Mouse (Mus musculus): ENCODE data around the gene Gins1.
"Not testable (repeated sequence)": the region's sequence is repeated elsewhere in the genome, so short reads cannot be mapped to it uniquely, and the experiment has no call there.

Gene Gins1

DNA sequence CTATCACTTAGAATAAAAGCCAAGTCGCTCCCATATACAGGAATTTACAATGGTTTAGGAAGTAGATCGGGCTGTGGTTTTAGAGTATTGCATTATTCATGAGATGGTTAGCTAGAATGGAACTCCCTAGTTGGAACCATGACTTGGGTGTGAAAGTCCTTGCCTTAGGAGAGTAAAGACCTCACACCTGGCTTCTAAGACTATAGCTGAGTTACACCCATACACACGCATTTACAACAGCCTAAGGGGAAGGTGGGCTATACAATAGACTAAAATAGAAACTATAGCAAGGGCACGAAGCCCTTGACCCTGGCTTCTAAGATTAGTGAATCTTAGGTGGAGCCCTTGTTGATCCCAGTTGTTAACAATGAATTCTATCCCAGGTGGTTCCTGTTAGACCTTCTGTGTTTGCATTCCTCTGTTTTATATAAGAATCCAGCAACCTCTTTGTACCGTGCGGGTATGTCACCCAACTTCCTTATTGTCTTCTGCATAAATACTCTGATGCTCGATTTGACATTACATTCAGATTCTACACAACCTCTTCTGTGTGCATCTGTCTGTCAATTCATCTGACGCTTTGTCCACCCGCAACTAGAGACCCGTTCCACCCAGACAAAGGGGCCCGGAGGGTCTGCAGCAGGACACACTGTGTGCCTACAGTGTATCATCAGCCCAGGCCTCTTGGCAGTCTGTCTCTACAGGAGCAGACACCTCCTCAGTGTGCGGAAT lies 42.8 kb downstream of the Gins1 start:
- in situ Hi-C loops (cut with MboI; ENCODE audit: low pct_unique_long_range_greater_than_20kb in 1 of 2, low sequenced_read_pairs in 2 of 2, unreplicated experiment in 1 of 2): not testable (repeated sequence)

DNA sequence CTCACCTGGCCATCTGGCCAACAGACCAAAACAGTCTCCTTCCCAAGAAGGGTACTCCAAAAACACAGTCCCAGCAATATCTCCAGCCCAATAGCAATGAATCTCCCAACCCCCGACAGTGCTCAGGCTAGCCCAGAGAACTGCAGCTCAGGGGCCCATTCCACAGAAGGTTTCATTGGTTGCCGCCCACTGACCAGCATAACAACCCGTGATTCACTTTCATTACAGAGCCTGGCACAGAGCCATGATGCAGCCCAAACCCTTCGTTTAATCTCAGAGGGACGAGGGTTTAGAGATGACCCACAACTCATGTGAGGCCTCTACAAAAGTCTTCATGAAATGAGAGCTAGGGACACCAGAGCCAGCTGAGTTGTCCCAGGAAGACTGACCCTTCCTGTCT lies 43.6 kb downstream of the Gins1 start:
- in situ Hi-C loops (cut with MboI; ENCODE audit: low pct_unique_long_range_greater_than_20kb in 1 of 2, low sequenced_read_pairs in 2 of 2, unreplicated experiment in 1 of 2): no loop called here

- in situ Hi-C loops (cut with MboI; ENCODE audit: low pct_unique_long_range_greater_than_20kb in 1 of 2, low sequenced_read_pairs in 2 of 2, unreplicated experiment in 1 of 2): no loop called here
These were observed 44.5 kb downstream of the Gins1 start for GRCm38 (mm10) chr2:150949652-150950051.

- in situ Hi-C loops (cut with MboI; ENCODE audit: low pct_unique_long_range_greater_than_20kb in 1 of 2, low sequenced_read_pairs in 2 of 2, unreplicated experiment in 1 of 2): no loop called here
These were observed 44.9 kb downstream of the Gins1 start for GRCm38 (mm10) chr2:150950056-150950455.

DNA sequence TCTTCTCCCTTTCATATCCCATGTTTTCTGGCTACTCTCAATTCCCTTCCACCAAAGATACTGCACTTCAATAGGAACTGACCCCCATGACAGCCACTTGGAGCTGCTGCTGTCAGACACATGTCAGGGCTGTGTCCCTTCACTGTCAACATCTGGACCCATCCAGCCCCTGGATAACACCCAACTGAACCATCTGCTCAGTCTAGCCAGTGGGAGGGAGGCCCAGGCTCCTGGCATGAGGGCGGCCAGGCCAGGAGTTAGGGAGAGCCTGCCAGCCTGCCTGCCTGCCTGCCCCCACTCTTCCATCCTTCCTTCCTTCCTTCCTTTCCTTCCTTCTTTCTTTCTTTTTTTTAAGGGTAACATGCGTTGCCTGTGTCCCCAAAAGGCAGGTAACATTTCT lies 46.0 kb downstream of the Gins1 start:
- in situ Hi-C loops (cut with MboI; ENCODE audit: low pct_unique_long_range_greater_than_20kb in 1 of 2, low sequenced_read_pairs in 2 of 2, unreplicated experiment in 1 of 2): no loop called here

- in situ Hi-C loops (cut with MboI; ENCODE audit: low pct_unique_long_range_greater_than_20kb in 1 of 2, low sequenced_read_pairs in 2 of 2, unreplicated experiment in 1 of 2): no loop called here
These were observed 50.7 kb downstream of the Gins1 start for GRCm38 (mm10) chr2:150955859-150956258.

GRCm38 (mm10) chr2:150959521-150959920 lies 54.3 kb downstream of the Gins1 start:
- in situ Hi-C loops (cut with MboI; ENCODE audit: low pct_unique_long_range_greater_than_20kb in 1 of 2, low sequenced_read_pairs in 2 of 2, unreplicated experiment in 1 of 2): no loop called here

DNA sequence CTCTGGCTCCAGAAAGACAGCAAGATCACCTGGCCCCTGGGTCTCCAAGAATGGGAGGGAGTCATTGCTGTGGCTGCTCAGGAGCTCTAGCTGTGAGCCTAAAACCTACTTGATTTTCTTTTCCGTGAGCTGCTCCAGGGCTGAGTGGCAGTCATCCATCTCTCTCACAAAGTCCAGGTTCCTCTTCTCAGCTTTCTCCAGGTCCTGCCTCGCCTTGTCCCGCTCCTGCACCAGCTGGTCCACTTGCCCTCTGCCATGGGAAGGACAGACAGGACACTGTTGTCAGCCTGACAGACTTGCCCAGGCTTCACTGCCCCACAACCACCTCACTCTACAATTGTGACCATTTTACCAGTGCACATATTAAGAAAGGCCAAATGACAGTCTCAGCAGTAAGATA lies 58.0 kb downstream of the Gins1 start:
- in situ Hi-C loops (cut with MboI; ENCODE audit: low pct_unique_long_range_greater_than_20kb in 1 of 2, low sequenced_read_pairs in 2 of 2, unreplicated experiment in 1 of 2): no loop called here

GRCm38 (mm10) chr2:150964641-150965040 lies 59.4 kb downstream of the Gins1 start:
- in situ Hi-C loops (cut with MboI; ENCODE audit: low pct_unique_long_range_greater_than_20kb in 1 of 2, low sequenced_read_pairs in 2 of 2, unreplicated experiment in 1 of 2): no loop called here

- in situ Hi-C loops (cut with MboI; ENCODE audit: low pct_unique_long_range_greater_than_20kb in 1 of 2, low sequenced_read_pairs in 2 of 2, unreplicated experiment in 1 of 2): no loop called here
These were observed 60.8 kb downstream of the Gins1 start for GRCm38 (mm10) chr2:150965951-150966350.

GRCm38 (mm10) chr2:150967491-150967890 lies 62.3 kb downstream of the Gins1 start:
- in situ Hi-C loops (cut with MboI; ENCODE audit: low pct_unique_long_range_greater_than_20kb in 1 of 2, low sequenced_read_pairs in 2 of 2, unreplicated experiment in 1 of 2): no loop called here

- in situ Hi-C loops (cut with MboI; ENCODE audit: low pct_unique_long_range_greater_than_20kb in 1 of 2, low sequenced_read_pairs in 2 of 2, unreplicated experiment in 1 of 2): no loop called here
These were observed 64.0 kb downstream of the Gins1 start for GRCm38 (mm10) chr2:150969231-150969630.

DNA sequence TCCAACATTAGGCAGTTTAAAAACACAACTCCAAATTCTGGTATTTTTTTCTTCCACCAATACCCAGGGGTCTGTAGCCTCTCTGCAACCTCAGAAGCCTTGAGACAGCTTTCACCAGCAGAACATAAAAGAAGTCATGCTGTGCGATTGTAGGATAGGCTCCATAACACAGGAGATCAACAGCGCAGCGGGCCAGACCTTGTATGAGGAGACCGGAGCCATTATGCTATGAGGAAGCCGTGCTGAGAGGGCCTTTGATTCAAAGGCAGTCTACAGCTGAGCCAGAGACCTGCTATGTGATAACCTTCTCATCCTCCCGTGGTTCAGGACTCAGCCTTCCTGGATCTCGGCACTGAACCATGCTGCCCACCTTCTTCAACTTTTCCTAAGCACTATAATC lies 66.7 kb downstream of the Gins1 start:
- in situ Hi-C loops (cut with MboI; ENCODE audit: low pct_unique_long_range_greater_than_20kb in 1 of 2, low sequenced_read_pairs in 2 of 2, unreplicated experiment in 1 of 2): no loop called here

DNA sequence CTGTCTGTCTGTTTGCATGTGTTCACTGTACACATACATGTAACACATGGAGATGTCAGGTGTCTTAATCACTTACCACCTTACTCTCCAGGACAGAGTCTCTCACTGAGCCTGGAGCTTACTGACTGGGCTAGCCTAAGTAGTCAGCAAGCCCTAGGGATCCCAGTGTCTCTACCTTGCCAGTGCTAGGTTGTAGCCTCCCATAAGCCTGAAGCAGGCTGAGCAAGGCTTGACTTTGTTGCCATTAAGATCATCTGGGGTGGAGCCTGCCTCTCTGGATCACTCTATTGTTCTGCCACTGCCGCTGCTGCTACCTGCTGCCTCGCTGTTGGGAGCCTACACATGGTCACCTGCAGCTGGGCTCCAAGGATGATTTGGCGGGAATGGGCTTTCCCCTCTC lies 67.5 kb downstream of the Gins1 start:
- in situ Hi-C loops (cut with MboI; ENCODE audit: low pct_unique_long_range_greater_than_20kb in 1 of 2, low sequenced_read_pairs in 2 of 2, unreplicated experiment in 1 of 2): no loop called here

- in situ Hi-C loops (cut with MboI; ENCODE audit: low pct_unique_long_range_greater_than_20kb in 1 of 2, low sequenced_read_pairs in 2 of 2, unreplicated experiment in 1 of 2): no loop called here
These were observed 68.4 kb downstream of the Gins1 start for GRCm38 (mm10) chr2:150973401-150974115.

DNA sequence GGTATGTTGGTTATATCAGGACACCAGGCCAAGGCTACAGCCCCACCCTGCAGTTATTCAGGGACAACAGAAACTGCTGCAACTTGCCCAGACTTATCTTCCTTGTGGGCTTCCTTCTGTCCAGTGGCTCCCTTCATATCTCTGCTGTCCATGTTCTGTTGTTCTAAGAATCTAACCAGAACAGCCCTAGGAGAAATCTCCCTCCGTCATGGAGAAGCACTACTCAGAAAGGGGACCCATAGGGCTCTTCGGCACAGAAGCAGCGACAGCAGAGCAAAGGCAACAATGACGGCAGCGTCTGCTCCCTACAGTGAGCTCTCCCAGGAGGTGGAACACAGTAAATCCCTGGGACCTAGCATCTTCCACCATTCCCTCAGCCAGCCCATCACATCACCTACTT lies 71.7 kb downstream of the Gins1 start:
- in situ Hi-C loops (cut with MboI; ENCODE audit: low pct_unique_long_range_greater_than_20kb in 1 of 2, low sequenced_read_pairs in 2 of 2, unreplicated experiment in 1 of 2): no loop called here

DNA sequence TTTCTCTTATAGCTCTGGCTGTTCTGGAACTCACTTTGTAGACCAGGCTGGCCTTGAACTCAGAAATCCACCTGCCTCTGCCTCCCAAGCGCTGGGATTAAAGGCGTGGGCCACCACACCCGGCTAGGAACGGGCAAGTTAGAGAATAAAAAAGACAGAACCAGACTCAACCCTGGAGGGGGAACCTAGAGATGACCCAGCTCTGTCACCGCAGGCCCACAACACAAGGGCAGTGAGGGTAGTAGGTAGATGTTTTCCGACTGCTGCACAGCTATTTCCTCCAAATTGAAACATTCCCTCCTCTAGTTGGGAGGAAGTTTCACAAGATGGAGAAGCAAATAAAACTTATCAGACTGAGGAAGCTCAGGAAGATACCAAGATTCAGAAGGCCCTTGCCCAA lies 72.5 kb downstream of the Gins1 start:
- in situ Hi-C loops (cut with MboI; ENCODE audit: low pct_unique_long_range_greater_than_20kb in 1 of 2, low sequenced_read_pairs in 2 of 2, unreplicated experiment in 1 of 2): no loop called here

DNA sequence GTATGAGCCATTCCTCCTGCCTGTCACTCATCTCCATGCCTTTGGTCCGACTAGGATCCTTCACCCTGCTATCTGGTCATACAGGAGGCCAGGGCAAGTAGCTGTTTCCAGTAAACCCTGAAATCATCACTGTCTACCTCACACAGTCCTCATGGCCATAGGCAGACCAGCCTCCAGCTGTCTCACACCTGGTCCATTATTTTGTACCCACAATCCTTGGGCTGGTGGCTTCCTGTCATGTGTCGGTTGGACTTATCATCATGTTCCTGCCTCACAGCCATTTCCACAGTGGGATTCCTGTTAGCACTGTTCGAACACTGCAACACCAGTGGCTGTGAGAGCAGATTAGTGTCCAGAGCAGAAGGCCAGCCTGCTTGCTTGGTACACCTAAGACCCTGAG lies 73.6 kb downstream of the Gins1 start:
- in situ Hi-C loops (cut with MboI; ENCODE audit: low pct_unique_long_range_greater_than_20kb in 1 of 2, low sequenced_read_pairs in 2 of 2, unreplicated experiment in 1 of 2): no loop called here

DNA sequence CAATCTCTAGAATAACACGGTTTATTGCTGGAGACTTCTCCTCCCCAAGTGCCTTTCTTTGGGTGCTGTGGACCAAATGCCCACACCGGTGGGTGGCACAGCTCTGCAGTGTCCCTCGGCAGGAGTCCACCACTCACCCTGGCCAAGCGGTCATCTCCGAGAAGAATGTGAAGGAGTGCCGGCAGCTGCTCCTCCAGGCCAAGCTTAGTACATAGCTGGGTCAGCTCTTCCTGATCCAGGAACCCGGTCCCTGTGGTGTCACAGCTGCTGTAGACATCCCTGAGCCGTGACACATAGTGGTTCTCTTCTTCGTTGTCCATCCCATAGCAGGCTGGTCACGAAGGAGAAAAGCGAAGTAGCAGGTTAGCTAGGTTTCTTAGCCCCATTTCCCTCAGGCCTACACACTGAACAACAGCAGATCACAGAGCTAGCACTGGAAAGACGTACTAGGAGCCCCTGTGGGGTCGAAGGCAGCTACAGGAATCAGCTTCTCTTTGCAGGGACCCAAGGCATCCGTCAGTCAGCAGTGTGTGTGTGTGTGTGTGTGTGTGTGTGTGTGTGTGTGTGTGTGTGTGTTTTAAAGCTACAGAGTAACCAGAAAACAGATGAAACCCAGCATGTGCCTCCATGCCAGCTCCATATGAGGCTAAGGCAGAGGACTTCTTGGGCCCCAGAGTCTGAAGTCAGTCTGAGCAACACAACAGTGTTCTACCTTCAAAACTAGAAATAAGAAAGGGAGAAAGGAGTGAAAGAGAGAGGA lies 74.8 kb downstream of the Gins1 start:
- in situ Hi-C loops (cut with MboI; ENCODE audit: low pct_unique_long_range_greater_than_20kb in 1 of 2, low sequenced_read_pairs in 2 of 2, unreplicated experiment in 1 of 2): no loop called here
